Mouse (Mus musculus): ENCODE measurements at regions not wholly inside any gene's neighbourhood (a gene's known extent, or its start where the extent isn't known, plus 50 kb on each side); places are given as distances from the start of the nearest gene placed in this dataset.
A peak's percentile ranks its signal among the peaks of the same experiment; 100 is the strongest.
"Not testable (repeated sequence)": the region's sequence is repeated elsewhere in the genome, so short reads cannot be mapped to it uniquely, and the experiment has no call there.

DNA sequence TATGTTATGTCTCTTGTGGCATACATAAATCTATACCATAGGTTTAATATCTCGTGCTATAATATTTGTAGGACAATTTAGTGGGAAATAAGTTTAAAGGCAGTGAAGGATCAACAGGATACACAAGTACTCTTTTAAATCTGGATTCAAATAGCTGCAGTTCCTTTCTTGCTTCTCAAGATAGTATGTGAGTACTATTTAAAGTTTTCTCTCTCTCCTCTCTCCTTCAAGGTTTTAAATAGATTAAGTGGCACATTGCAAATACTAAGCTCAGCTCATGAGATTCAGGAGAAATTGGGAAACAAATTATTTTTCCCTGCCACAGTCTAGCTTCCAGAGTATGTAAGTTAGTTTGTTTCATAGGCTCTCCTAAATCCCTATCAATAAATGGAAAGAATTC is 1103.9 kb downstream of the Ndufa4 start:
- DNase-seq: no peak

DNA sequence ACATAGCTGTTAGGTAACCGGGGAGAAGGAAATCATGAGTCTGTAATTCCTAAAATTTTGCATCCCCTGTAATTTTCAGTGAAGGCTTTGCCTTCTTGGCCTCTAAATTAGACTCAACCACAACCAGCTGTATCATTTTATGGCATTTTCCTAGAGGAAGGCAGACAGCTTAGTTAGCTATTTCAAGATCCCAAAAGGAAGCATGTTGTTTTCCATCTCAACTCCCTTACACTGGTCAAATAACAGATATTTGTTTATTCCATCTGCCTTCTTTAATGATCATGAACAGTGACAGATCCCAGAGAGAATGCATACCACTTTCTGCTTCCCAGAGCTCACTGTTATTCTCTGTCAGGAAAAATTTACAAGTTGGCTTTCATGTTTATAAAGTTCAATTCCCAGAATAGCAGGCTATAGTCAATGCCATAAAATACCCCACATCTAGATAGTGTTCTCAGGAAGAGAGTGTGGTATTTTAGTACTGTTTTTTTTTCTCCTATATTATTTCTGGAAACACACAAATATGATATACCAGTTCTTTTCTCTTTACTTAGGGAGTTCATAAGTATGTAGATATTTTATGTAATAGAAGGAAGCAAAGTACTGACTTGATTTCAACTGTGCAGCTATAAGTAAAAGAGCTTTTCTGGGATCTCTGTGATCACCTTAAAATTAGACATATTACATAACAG is 1148.5 kb downstream of the Ndufa4 start:
- no peak for DNase-seq

DNA sequence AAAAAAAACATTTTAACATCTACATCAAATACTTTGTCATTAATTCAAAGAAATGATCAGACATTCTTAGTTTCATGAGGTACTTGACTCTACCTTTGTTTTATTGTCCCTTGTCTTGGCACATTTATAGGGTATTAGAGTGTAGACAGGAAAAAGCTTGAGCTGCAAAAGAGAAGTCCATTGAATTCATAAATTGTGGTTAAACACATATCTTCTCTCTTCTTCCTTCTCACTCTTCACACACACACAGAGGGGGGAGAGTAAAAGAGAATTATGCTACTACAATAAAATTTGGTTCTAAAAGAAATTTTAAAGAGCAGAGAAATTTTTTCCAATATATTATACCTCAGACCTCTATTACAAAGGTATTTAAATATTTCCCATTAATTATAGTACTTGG is 1149.2 kb downstream of the Ndufa4 start:
- no peak for DNase-seq

DNA sequence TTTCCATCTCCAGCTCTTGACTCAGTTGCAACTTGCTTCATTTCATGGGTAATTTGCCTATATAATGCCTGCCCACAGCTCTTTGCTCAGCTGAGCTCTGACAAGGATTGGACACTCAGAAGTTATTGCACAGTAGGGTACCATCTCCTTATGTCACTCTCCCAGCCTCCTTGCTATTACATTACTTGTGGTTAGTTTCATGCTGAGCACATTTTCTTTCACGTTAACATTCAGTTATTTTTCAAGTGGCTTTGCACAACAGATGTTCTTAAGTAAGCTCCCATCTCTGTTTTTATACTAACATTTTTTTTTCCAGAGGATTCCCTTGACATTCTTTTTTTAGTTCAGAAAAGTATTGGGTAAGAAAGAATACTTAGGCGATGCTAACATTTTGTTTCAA is 1163.2 kb downstream of the Ndufa4 start:
- peak; percentile 2 for DNase-seq

DNA sequence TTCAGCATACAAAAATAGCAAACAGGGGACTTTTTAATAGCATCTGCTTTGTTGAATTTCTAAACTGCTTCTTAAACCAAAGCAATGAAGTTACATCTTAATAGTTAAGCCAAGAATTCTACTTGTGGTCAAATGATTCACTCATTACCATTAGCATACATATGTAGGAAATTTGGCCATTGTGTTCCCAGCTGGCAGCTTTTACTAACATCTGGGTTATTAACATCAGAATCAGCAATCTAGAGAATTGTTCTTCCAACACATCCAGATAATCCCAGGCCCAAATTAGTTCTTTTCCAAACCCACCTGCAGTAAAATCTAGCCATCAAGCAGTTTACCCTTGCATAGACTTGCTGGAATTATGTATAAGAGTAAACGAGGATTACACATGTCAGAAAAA is 1184.7 kb downstream of the Ndufa4 start:
- no peak for DNase-seq

DNA sequence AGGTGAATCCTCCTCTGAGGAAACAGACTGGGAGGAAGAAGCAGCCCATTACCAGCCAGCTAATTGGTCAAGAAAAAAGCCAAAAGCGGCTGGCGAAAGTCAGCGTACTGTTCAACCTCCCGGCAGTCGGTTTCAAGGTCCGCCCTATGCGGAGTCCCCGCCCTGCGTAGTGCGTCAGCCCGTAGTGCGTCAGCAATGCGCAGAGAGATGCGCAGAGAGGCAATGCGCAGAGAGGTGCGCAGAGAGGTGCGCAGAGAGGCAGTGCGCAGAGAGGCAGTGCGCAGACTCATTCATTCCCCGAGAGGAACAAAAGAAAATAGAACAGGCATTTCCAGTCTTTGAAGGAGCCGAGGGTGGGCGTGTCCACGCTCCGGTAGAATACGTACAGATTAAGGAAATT is 1216.8 kb downstream of the Ndufa4 start:
- DNase-seq: not testable (repeated sequence)
